15 mouse cellular contexts compared by ENCODE assay signal in the genomic region with DNA sequence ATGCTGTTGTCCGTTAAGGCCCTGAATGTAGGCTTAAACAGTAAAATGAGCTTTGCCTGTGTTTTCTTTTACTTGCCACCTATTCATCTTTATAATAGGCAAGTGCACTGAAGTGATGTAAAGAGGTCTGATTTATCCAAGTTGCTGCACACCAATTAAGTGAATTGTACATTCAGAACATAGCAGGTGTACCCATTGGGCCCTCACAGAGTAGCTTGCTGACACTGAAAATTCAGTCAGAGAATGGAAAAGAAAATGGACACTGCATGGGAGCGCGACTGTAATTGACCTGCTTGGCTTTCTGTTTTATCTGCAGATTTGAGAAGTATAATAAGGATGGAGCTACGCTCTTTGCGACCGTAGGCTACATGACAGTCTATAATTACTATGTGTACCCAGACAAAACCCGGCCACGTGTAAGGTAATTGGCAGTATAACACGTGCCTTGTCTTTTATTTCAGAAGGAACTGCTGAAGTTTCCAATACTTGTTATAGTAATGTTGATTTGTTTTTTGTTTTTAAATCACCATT.
"Had no signal": no experiment of that assay in that cellular context is flagged by ENCODE, and none has a peak within 500 bp of the region (broad histone marks: within the 10 kb centered on the region; RNA-seq: fewer than 3 reads in every experiment).

No protein-coding gene starts in this region.

- H3K4me3 ChIP-seq: kidney, embryonic 15.5 days; limb, embryonic 10.5 days; liver, embryonic 15.5 days; midbrain, embryonic 13.5 days; neural tube, embryonic 12.5 days had no signal

- DNase-seq: kidney, adult 2 months; kidney, postnatal 14 days; lung, adult 2 months; lung, postnatal 10 days; lung, postnatal 4 days; right cerebral cortex, postnatal 4 days; spleen, adult 18-20 months; thymus, adult 18-20 months; thymus, postnatal 14 days had no signal

- H3K27me3 ChIP-seq: kidney, embryonic 15.5 days; liver, embryonic 15.5 days; neural tube, embryonic 12.5 days had no signal

- ATAC-seq: midbrain, embryonic 13.5 days had no signal

- H3K9ac ChIP-seq: kidney, embryonic 15.5 days; liver, embryonic 15.5 days; midbrain, embryonic 13.5 days; neural tube, embryonic 12.5 days had no signal

- H3K27ac ChIP-seq: kidney, embryonic 15.5 days; limb, embryonic 10.5 days; liver, embryonic 15.5 days; midbrain, embryonic 13.5 days; neural tube, embryonic 12.5 days had no signal

- H3K9me3 ChIP-seq: kidney, embryonic 15.5 days; limb, embryonic 10.5 days; liver, embryonic 15.5 days; midbrain, embryonic 13.5 days; neural tube, embryonic 12.5 days had no signal

- H3K4me1 ChIP-seq: kidney, embryonic 15.5 days; limb, embryonic 10.5 days; midbrain, embryonic 13.5 days; neural tube, embryonic 12.5 days had no signal

- H3K4me2 ChIP-seq: kidney, embryonic 15.5 days; liver, embryonic 11.5 days; liver, embryonic 15.5 days; midbrain, embryonic 13.5 days; neural tube, embryonic 12.5 days had no signal
